Mouse (Mus musculus) layer of hippocampus, adult 11-12 months (tissue): ENCODE data around the gene Dok3.

ENCODE experiments used
- DNase-seq: peaks from one replicate; pipeline ENCODE4 v3.0.0; 2022; ENCODE audit warnings: low spot score

Dok3 gene

GRCm38 (mm10) chr13:55507877-55508276, 21.2 kb downstream of the Dok3 start:
- no peak for DNase-seq

- DNase-seq: no peak
These were observed 22.4 kb downstream of the Dok3 start for GRCm38 (mm10) chr13:55506697-55507096.

GRCm38 (mm10) chr13:55505810-55506209, 23.3 kb downstream of the Dok3 start:
- no peak for DNase-seq

GRCm38 (mm10) chr13:55504390-55504789, 24.7 kb downstream of the Dok3 start:
- DNase-seq: no peak

- DNase-seq: no peak
These were observed 26.7 kb downstream of the Dok3 start for GRCm38 (mm10) chr13:55502405-55502804.

- DNase-seq: no peak
These were observed 28.5 kb downstream of the Dok3 start for GRCm38 (mm10) chr13:55500575-55500974.

GRCm38 (mm10) chr13:55498906-55499305, 30.2 kb downstream of the Dok3 start:
- no peak for DNase-seq

- DNase-seq: no peak
These were observed 32.4 kb downstream of the Dok3 start for GRCm38 (mm10) chr13:55496661-55497060.

- no peak for DNase-seq
These were observed 33.4 kb downstream of the Dok3 start for GRCm38 (mm10) chr13:55495702-55496101.

GRCm38 (mm10) chr13:55494883-55495621, 34.0 kb downstream of the Dok3 start:
- DNase-seq: peak; percentile 51

- DNase-seq: no peak
These were observed 34.8 kb downstream of the Dok3 start for GRCm38 (mm10) chr13:55494257-55494656.

GRCm38 (mm10) chr13:55487578-55488498, 41.3 kb downstream of the Dok3 start, which contains the start of gene Dbn1:
TSS of gene Dbn1 (minus strand) at chr13:55488111.
- DNase-seq: no peak

GRCm38 (mm10) chr13:55486916-55487577, 42.0 kb downstream of the Dok3 start:
- DNase-seq: no peak

- DNase-seq: no peak
These were observed 42.9 kb downstream of the Dok3 start for GRCm38 (mm10) chr13:55486029-55486794.

GRCm38 (mm10) chr13:55484520-55485088, 44.5 kb downstream of the Dok3 start:
- DNase-seq: no peak

GRCm38 (mm10) chr13:55483593-55483992, 45.5 kb downstream of the Dok3 start:
- DNase-seq: peak; percentile 91

- no peak for DNase-seq
These were observed 46.0 kb downstream of the Dok3 start for GRCm38 (mm10) chr13:55483071-55483470.

- DNase-seq: no peak
These were observed 46.6 kb downstream of the Dok3 start for GRCm38 (mm10) chr13:55482542-55482941.

- DNase-seq: no peak
These were observed 49.2 kb downstream of the Dok3 start for GRCm38 (mm10) chr13:55479929-55480328.

GRCm38 (mm10) chr13:55479008-55479407, 50.1 kb downstream of the Dok3 start:
- DNase-seq: peak; percentile 19

GRCm38 (mm10) chr13:55478036-55478435, 51.1 kb downstream of the Dok3 start:
- peak; percentile 56 for DNase-seq
